In genomic region chr10:20089026-20089425, GRCm38 (mm10) we compare ENCODE assay signal across 29 mouse cellular contexts. TPM values are rescaled to one million over a fixed set of nuclear protein-coding genes. Genes with fewer than 3 reads are reported as not detected.
DNase-seq lines count a peak whose midpoint lies in the region; ATAC-seq and TF ChIP-seq lines count a peak whose summit lies in the region.
"Had no signal": no experiment of that assay in that cellular context is flagged by ENCODE, and none has a peak within 500 bp of the region (broad histone marks: within the 10 kb centered on the region; RNA-seq: fewer than 3 reads in every experiment).

No protein-coding gene starts in this region.

- no peaks in the 10 kb centered on the region for H3K9me3 ChIP-seq in hindbrain, embryonic 14.5 days (ENCODE audit: control insufficient read depth, low read length)
- no peaks in the 10 kb centered on the region for H3K9me3 ChIP-seq in hindbrain, embryonic 12.5 days (replicated peaks)
- H3K9me3 ChIP-seq in midbrain, postnatal 0 days (ENCODE audit: low read length) = no peaks in the 10 kb centered on the region
- no peaks in the 10 kb centered on the region for H3K9me3 ChIP-seq in midbrain, embryonic 15.5 days
- H3K9me3 ChIP-seq: embryonic facial prominence, embryonic 10.5 days; embryonic facial prominence, embryonic 13.5 days; forebrain, embryonic 13.5 days; heart, embryonic 12.5 days; heart, embryonic 15.5 days; hindbrain, embryonic 10.5 days; hindbrain, embryonic 15.5 days had no signal

- 34% methylated on average over 3 of the region's 3 CpGs for WGBS in hindbrain, embryonic 14.5 days
- 49% methylated on average over 3 of the region's 3 CpGs for WGBS in hindbrain, embryonic 12.5 days
- WGBS in midbrain, postnatal 0 days = 37% methylated on average over 3 of the region's 3 CpGs
- WGBS in midbrain, embryonic 15.5 days = 45% methylated on average over 3 of the region's 3 CpGs

- H3K4me3 ChIP-seq in hindbrain, embryonic 14.5 days (replicated peaks; ENCODE audit: low read length) = no peak overlapping the region
- no peak overlapping the region for H3K4me3 ChIP-seq in hindbrain, embryonic 12.5 days
- H3K4me3 ChIP-seq in midbrain, postnatal 0 days (ENCODE audit: low read depth, low read length) = no peak overlapping the region
- no peak overlapping the region for H3K4me3 ChIP-seq in midbrain, embryonic 15.5 days
- H3K4me3 ChIP-seq in brown adipose tissue, adult 24 weeks (ENCODE audit: insufficient read depth, low read depth, low read length) = no peak overlapping the region; the same call in 1 of the 2 replicates
- H3K4me3 ChIP-seq: embryonic facial prominence, embryonic 10.5 days; embryonic facial prominence, embryonic 13.5 days; erythroblast, embryonic 14.5 days; forebrain, embryonic 13.5 days; gastrocnemius, adult 2 months; heart, embryonic 12.5 days; heart, embryonic 15.5 days; hindbrain, embryonic 10.5 days; hindbrain, embryonic 15.5 days had no signal

- TF ChIP-seq CTCF in midbrain, postnatal 0 days (IDR thresholded peaks at IDR 0.05) = no peak

- no peaks in the 10 kb centered on the region for H3K4me1 ChIP-seq in hindbrain, embryonic 14.5 days (replicated peaks; ENCODE audit: control insufficient read depth, insufficient read depth, low read length)
- no peaks in the 10 kb centered on the region for H3K4me1 ChIP-seq in hindbrain, embryonic 12.5 days
- H3K4me1 ChIP-seq in midbrain, postnatal 0 days (ENCODE audit: insufficient read depth, low read length) = no peaks in the 10 kb centered on the region
- H3K4me1 ChIP-seq in midbrain, embryonic 15.5 days = peaks cover 4% of the 10 kb centered on the region; the same call in 1 of the 2 replicates
- H3K4me1 ChIP-seq in brown adipose tissue, adult 24 weeks (ENCODE audit: control insufficient read depth, insufficient read depth, insufficient read length, low read length) = peaks cover 4% of the 10 kb centered on the region
- H3K4me1 ChIP-seq: embryonic facial prominence, embryonic 10.5 days; embryonic facial prominence, embryonic 13.5 days; forebrain, embryonic 13.5 days; heart, embryonic 12.5 days; heart, embryonic 15.5 days; hindbrain, embryonic 15.5 days had no signal

- H3K9ac ChIP-seq in hindbrain, embryonic 14.5 days = no peak overlapping the region
- H3K9ac ChIP-seq in hindbrain, embryonic 12.5 days = no peak overlapping the region
- no peak overlapping the region for H3K9ac ChIP-seq in midbrain, postnatal 0 days (replicated peaks; ENCODE audit: low read length, poor library complexity, severe bottlenecking)
- no peak overlapping the region for H3K9ac ChIP-seq in midbrain, embryonic 15.5 days
- H3K9ac ChIP-seq: embryonic facial prominence, embryonic 13.5 days; forebrain, embryonic 13.5 days; heart, embryonic 12.5 days; heart, embryonic 15.5 days; hindbrain, embryonic 15.5 days had no signal

- no peak overlapping the region for H3K27ac ChIP-seq in hindbrain, embryonic 14.5 days
- H3K27ac ChIP-seq in hindbrain, embryonic 12.5 days = no peak overlapping the region
- H3K27ac ChIP-seq in midbrain, postnatal 0 days (ENCODE audit: low read depth, low read length) = peak overlapping the region; percentile 32; the same call in 1 of the 2 replicates
- no peak overlapping the region for H3K27ac ChIP-seq in midbrain, embryonic 15.5 days
- H3K27ac ChIP-seq in brown adipose tissue, adult 24 weeks (replicated peaks; ENCODE audit: low read depth, low read length) = peak overlapping the region; percentile 80
- H3K27ac ChIP-seq: embryonic facial prominence, embryonic 10.5 days; embryonic facial prominence, embryonic 13.5 days; forebrain, embryonic 13.5 days; gastrocnemius, adult 2 months; heart, embryonic 15.5 days; hindbrain, embryonic 10.5 days; hindbrain, embryonic 15.5 days had no signal

- no peaks in the 10 kb centered on the region for H3K27me3 ChIP-seq in hindbrain, embryonic 14.5 days (ENCODE audit: control insufficient read depth, insufficient read depth, low read length)
- H3K27me3 ChIP-seq in hindbrain, embryonic 12.5 days = no peaks in the 10 kb centered on the region
- no peaks in the 10 kb centered on the region for H3K27me3 ChIP-seq in midbrain, postnatal 0 days (ENCODE audit: insufficient read depth, low read length)
- no peaks in the 10 kb centered on the region for H3K27me3 ChIP-seq in midbrain, embryonic 15.5 days (replicated peaks)
- H3K27me3 ChIP-seq: embryonic facial prominence, embryonic 13.5 days; forebrain, embryonic 13.5 days; heart, embryonic 12.5 days; heart, embryonic 15.5 days; hindbrain, embryonic 15.5 days had no signal

- 0 out of 2 replicates have a peak, but pooled peaks have one; percentile 21 for ATAC-seq in hindbrain, embryonic 14.5 days (ENCODE audit: low FRiP score)
- ATAC-seq in hindbrain, embryonic 12.5 days (ENCODE audit: low FRiP score) = no peak
- ATAC-seq in midbrain, postnatal 0 days (ENCODE audit: low FRiP score) = no peak
- ATAC-seq in midbrain, embryonic 15.5 days (replicated peaks) = no peak
- ATAC-seq: activated CD4-positive, CD25-positive, alpha-beta regulatory T cell, adult 4 months; CD4-positive, CD25-positive, alpha-beta regulatory T cell, adult 4 months; forebrain, embryonic 13.5 days; forebrain, embryonic 16.5 days; intestine, postnatal 0 days had no signal

- DNase-seq in hindbrain, embryonic 14.5 days (ENCODE audit: low spot score) = no peak
- no peak for DNase-seq in midbrain, postnatal 0 days (ENCODE audit: low spot score)
- no peak for DNase-seq in B cell, adult 2 months
- DNase-seq: adrenal gland, adult 8-10 months; adrenal gland, postnatal 25 days; cerebellum, adult 11-12 months; cerebellum, adult 8-10 months; cerebellum, postnatal 10 days; cerebellum, postnatal 36 days; embryo, embryonic 11 days; gastrocnemius, adult 2 months; gastrocnemius, postnatal 14 days; heart, postnatal 10 days; heart, postnatal 36 days had no signal

- H3K36me3 ChIP-seq in hindbrain, embryonic 14.5 days (replicated peaks; ENCODE audit: control insufficient read depth, insufficient read depth) = no peaks in the 10 kb centered on the region
- H3K36me3 ChIP-seq in hindbrain, embryonic 12.5 days = no peaks in the 10 kb centered on the region
- no peaks in the 10 kb centered on the region for H3K36me3 ChIP-seq in midbrain, postnatal 0 days (ENCODE audit: insufficient read depth, low read length)
- H3K36me3 ChIP-seq in midbrain, embryonic 15.5 days (replicated peaks) = no peaks in the 10 kb centered on the region
- H3K36me3 ChIP-seq: embryonic facial prominence, embryonic 10.5 days; embryonic facial prominence, embryonic 13.5 days; heart, embryonic 12.5 days; heart, embryonic 15.5 days; hindbrain, embryonic 10.5 days; hindbrain, embryonic 15.5 days had no signal

- no peak overlapping the region for H3K4me2 ChIP-seq in hindbrain, embryonic 14.5 days (replicated peaks)
- H3K4me2 ChIP-seq in hindbrain, embryonic 12.5 days (replicated peaks) = no peak overlapping the region
- no peak overlapping the region for H3K4me2 ChIP-seq in midbrain, postnatal 0 days (ENCODE audit: low read depth, low read length, poor library complexity, severe bottlenecking)
- H3K4me2 ChIP-seq in midbrain, embryonic 15.5 days = no peak overlapping the region
- H3K4me2 ChIP-seq: embryonic facial prominence, embryonic 13.5 days; forebrain, embryonic 13.5 days; heart, embryonic 12.5 days; heart, embryonic 15.5 days; hindbrain, embryonic 15.5 days had no signal

RNA-seq across cellular contexts. Expression of gene Map7, which starts 59.2 kb away (rescaled TPM):
- polyA plus RNA-seq in hindbrain, embryonic 14.5 days (2014; fragmentation: Nextera tagmentation; extraction: Ambion mirVana) = 7.2 and 8.7 TPM in 2 replicates
- 10.5 and 12.3 TPM in 2 replicates for polyA plus RNA-seq in hindbrain, embryonic 12.5 days (2016; fragmentation: Nextera tagmentation; extraction: Ambion mirVana)
- total RNA-seq in midbrain, postnatal 0 days (2014; rRNA removed) = 8.3 and 13.9 TPM in 2 replicates
- polyA plus RNA-seq in midbrain, postnatal 0 days (2015; fragmentation: Nextera tagmentation; extraction: Ambion mirVana) = 6.6 and 8.7 TPM in 2 replicates
- polyA plus RNA-seq in midbrain, embryonic 15.5 days (2015; fragmentation: Nextera tagmentation; extraction: Ambion mirVana) = 6.6 and 7.7 TPM in 2 replicates
- 3.6 and 4.5 TPM in 2 replicates for polyA plus RNA-seq in brown adipose tissue, adult 24 weeks (2012; ENCODE audit: insufficient read depth, insufficient read length, missing spikeins)

Comparison
In these comparisons a context has a peak if more than half of its experiments do, and no peak if none do; other contexts are left out.
1. H3K27ac ChIP-seq: peak in midbrain, postnatal 0 days (single experiment) and brown adipose tissue, adult 24 weeks (single experiment); none in hindbrain, embryonic 14.5 days (single experiment), hindbrain, embryonic 12.5 days (single experiment) and midbrain, embryonic 15.5 days (single experiment).